Mouse (Mus musculus) lung, postnatal 0 days (tissue): ENCODE measurements around the gene Hhat. TPM values are rescaled to one million over a fixed set of nuclear protein-coding genes. Genes with fewer than 3 reads are reported as not detected.
A peak's percentile ranks its signal among the peaks of the same experiment; 100 is the strongest.

Experiments used
- ATAC-seq: fragments of 200-750 bp; cut with Nextera tagmentation; 2 replicates; pipeline ENCODE4 v1.8.0; 2017; ENCODE audit warnings: moderate library complexity
- DNase-seq: peaks from one replicate; pipeline ENCODE4 v3.0.0-alpha.2; 2016; ENCODE audit warnings: low spot score
- H3K27ac ChIP-seq: fragments of 300-500 bp; sonication (generic); 2 replicates; pipeline ENCODE4 v1.5.1; 2014; ENCODE audit warnings: antibody characterized with exemption, mild to moderate bottlenecking, low read length, mixed read lengths
- H3K27me3 ChIP-seq: fragments of 300-500 bp; sonication (generic); replicated peaks from 2 replicates; pipeline ENCODE4 v1.6.1; 2014; ENCODE audit warnings: low read length, mixed read lengths; ENCODE audit not compliant: insufficient read depth
- H3K36me3 ChIP-seq: fragments of 300-500 bp; sonication (generic); 2 replicates; pipeline ENCODE4 v1.6.1; 2014; ENCODE audit warnings: low read length, mixed read lengths; ENCODE audit not compliant: insufficient read depth
- H3K4me1 ChIP-seq: fragments of 300-500 bp; sonication (generic); 2 replicates; pipeline ENCODE4 v1.6.1; 2014; ENCODE audit warnings: antibody characterized with exemption, low read depth, low read length, mixed read lengths; ENCODE audit not compliant: insufficient read depth
- H3K4me2 ChIP-seq: fragments of 300-500 bp; sonication (generic); replicated peaks from 2 replicates; pipeline ENCODE4 v1.6.1; 2014; ENCODE audit warnings: low read depth, mild to moderate bottlenecking, low read length, moderate library complexity, mixed read lengths
- H3K4me3 ChIP-seq: fragments of 300-500 bp; sonication (generic); 2 replicates; pipeline ENCODE4 v1.5.1; 2014; ENCODE audit warnings: low read depth, low read length
- H3K9ac ChIP-seq: fragments of 300-500 bp; sonication (generic); replicated peaks from 2 replicates; pipeline ENCODE4 v1.6.1; 2014; ENCODE audit warnings: low read depth, mild to moderate bottlenecking
- H3K9me3 ChIP-seq: fragments of 300-500 bp; sonication (generic); 2 replicates; pipeline ENCODE4 v1.6.1; 2016; ENCODE audit warnings: low read length, mixed read lengths
- CTCF ChIP-seq: IDR thresholded peaks from 2 replicates; pipeline ENCODE4 v1.5.1; 2016; ENCODE audit warnings: antibody characterized with exemption, mild to moderate bottlenecking
- EP300 ChIP-seq: IDR thresholded peaks from 2 replicates; pipeline ENCODE4 v1.6.1; 2016; ENCODE audit warnings: antibody characterized with exemption, mild to moderate bottlenecking, control low read depth
- WGBS: fragments of 180-500 bp; shearing (Covaris S2); extraction: QIAGEN DNeasy Blood & Tissue Kit; methylation state at CpG from one replicate; pipeline ENCODE4 v1.1.7; 2014; 5-methylcytosine and 5-hydroxymethylcytosine counted together
- polyA plus RNA-seq: library from polyadenylated mRNA; unstranded; fragments of >200 nt; fragmentation: Nextera tagmentation; extraction: Ambion mirVana; gene quantifications from 2 replicates; pipeline ENCODE4 v1.2.1, GENCODE M21; 2015

Hhat gene
- polyA plus RNA-seq, 1 experiment from 2014 or later: 2.4 TPM

GRCm38 (mm10) chr1:192745240-192746101 lies 25.6 kb downstream of the Hhat start:
- Histone ChIP-seq H3K27ac (no peak overlapping the region), H3K4me3 (no peak overlapping the region), H3K4me1 (no peaks in the 10 kb centered on the region), H3K9ac (no peak overlapping the region), H3K4me2 (no peak overlapping the region), H3K36me3 (no peaks in the 10 kb centered on the region), H3K27me3 (no peaks in the 10 kb centered on the region), H3K9me3 (no peaks in the 10 kb centered on the region)
- 16% methylated on average over 16 of the region's 16 CpGs for WGBS
- peak; percentile 48 for DNase-seq
- TF ChIP-seq CTCF (peak; percentile 72), EP300 (no peak)
- no peak for ATAC-seq

DNA sequence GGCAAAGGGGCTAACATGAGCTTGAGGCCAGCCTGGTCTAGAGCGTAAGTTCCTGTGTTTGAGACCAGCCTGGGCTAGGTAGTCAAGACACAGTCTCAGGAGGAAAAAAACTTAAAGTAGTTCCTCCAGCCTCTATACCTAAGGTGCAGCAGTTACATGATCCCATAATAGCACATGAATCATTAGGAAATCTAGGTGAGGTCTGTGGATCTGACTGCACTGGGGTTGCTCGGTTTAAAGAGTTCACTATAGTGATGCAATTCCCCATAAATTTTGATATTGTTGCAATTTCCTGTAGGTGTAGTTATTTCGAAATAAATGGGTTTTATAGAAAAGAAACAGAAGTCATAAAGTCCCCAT lies 26.2 kb downstream of the Hhat start:
- DNase-seq: no peak
- H3K27me3 ChIP-seq: no peaks in the 10 kb centered on the region
- TF ChIP-seq CTCF: no peak
- H3K9me3 ChIP-seq: no peaks in the 10 kb centered on the region
- ATAC-seq: no peak
- no peak overlapping the region for H3K9ac ChIP-seq
- H3K27ac ChIP-seq: no peak overlapping the region
- 67% methylated on average over 3 of the region's 3 CpGs for WGBS
- H3K4me2 ChIP-seq: no peak overlapping the region
- no peaks in the 10 kb centered on the region for H3K36me3 ChIP-seq
- no peak overlapping the region for H3K4me3 ChIP-seq
- no peaks in the 10 kb centered on the region for H3K4me1 ChIP-seq

- no peak overlapping the region for H3K4me3 ChIP-seq
- H3K4me2 ChIP-seq: no peak overlapping the region
- no peak for DNase-seq
- H3K4me1 ChIP-seq: no peaks in the 10 kb centered on the region
- 73% methylated on average over 7 of the region's 7 CpGs for WGBS
- H3K27ac ChIP-seq: no peak overlapping the region
- H3K9ac ChIP-seq: no peak overlapping the region
- H3K9me3 ChIP-seq: no peaks in the 10 kb centered on the region
- ATAC-seq: no peak
- H3K27me3 ChIP-seq: no peaks in the 10 kb centered on the region
- TF ChIP-seq CTCF (no peak), EP300 (no peak)
- H3K36me3 ChIP-seq: no peaks in the 10 kb centered on the region
Observed at GRCm38 (mm10) chr1:192742394-192743251, 28.4 kb downstream of the Hhat start.

- Histone ChIP-seq H3K4me3 (no peak overlapping the region), H3K27me3 (no peaks in the 10 kb centered on the region), H3K9me3 (no peaks in the 10 kb centered on the region), H3K4me1 (no peaks in the 10 kb centered on the region), H3K27ac (no peak overlapping the region), H3K36me3 (no peaks in the 10 kb centered on the region), H3K4me2 (no peak overlapping the region), H3K9ac (no peak overlapping the region)
- TF ChIP-seq EP300 (no peak), CTCF (no peak)
- 91% methylated on average over 2 of the region's 2 CpGs for WGBS
- ATAC-seq (no peak), DNase-seq (no peak)
Observed at GRCm38 (mm10) chr1:192741896-192742295, 29.1 kb downstream of the Hhat start.

- DNase-seq (no peak), ATAC-seq (no peak)
- no peaks in the 10 kb centered on the region for H3K9me3 ChIP-seq
- no peak for TF ChIP-seq EP300
- TF ChIP-seq CTCF: no peak
- H3K9ac ChIP-seq: no peak overlapping the region
- no peak overlapping the region for H3K4me2 ChIP-seq
- no peaks in the 10 kb centered on the region for H3K27me3 ChIP-seq
- 72% methylated on average over 3 of the region's 3 CpGs for WGBS
- no peak overlapping the region for H3K27ac ChIP-seq
- no peak overlapping the region for H3K4me3 ChIP-seq
- H3K36me3 ChIP-seq: no peaks in the 10 kb centered on the region
- H3K4me1 ChIP-seq: no peaks in the 10 kb centered on the region
Observed at GRCm38 (mm10) chr1:192736524-192736923, 34.5 kb downstream of the Hhat start.

- Histone ChIP-seq H3K27ac (no peak overlapping the region), H3K4me1 (no peaks in the 10 kb centered on the region), H3K4me2 (no peak overlapping the region), H3K36me3 (no peaks in the 10 kb centered on the region), H3K9ac (no peak overlapping the region), H3K27me3 (no peaks in the 10 kb centered on the region), H3K9me3 (no peaks in the 10 kb centered on the region), H3K4me3 (no peak overlapping the region)
- DNase-seq: peak; percentile 49
- WGBS: 37% methylated on average over 9 of the region's 9 CpGs
- TF ChIP-seq EP300 (no peak), CTCF (no peak)
- ATAC-seq: peak; percentile 25; the same call in 1 of the 2 replicates
Observed at GRCm38 (mm10) chr1:192736002-192736426, 35.0 kb downstream of the Hhat start.
